Mouse (Mus musculus) liver, embryonic 16.5 days (tissue): Measurements from ENCODE around the gene Atxn7l3. TPM values are rescaled to one million over a fixed set of nuclear protein-coding genes. Genes with fewer than 3 reads are reported as not detected.

Experiments used
- ATAC-seq: fragments of 200-750 bp; cut with Nextera tagmentation; 2 replicates; pipeline ENCODE4 v1.8.0; 2017; ENCODE audit warnings: low read depth, mild to moderate bottlenecking, moderate number of reproducible peaks, moderate library complexity
- H3K27ac ChIP-seq: fragments of 300-500 bp; sonication (generic); 2 replicates; pipeline ENCODE4 v1.5.1; 2014; ENCODE audit warnings: mild to moderate bottlenecking, low read length
- H3K27me3 ChIP-seq: fragments of 300-500 bp; sonication (generic); 2 replicates; pipeline ENCODE4 v1.6.1; 2014; ENCODE audit warnings: low read depth, low read length, mixed read lengths; ENCODE audit not compliant: control insufficient read depth, insufficient read depth
- H3K36me3 ChIP-seq: fragments of 300-500 bp; sonication (generic); 2 replicates; pipeline ENCODE4 v1.6.1; 2014; ENCODE audit warnings: mild to moderate bottlenecking; ENCODE audit not compliant: control insufficient read depth, insufficient read depth
- H3K4me1 ChIP-seq: fragments of 300-500 bp; sonication (generic); 2 replicates; pipeline ENCODE4 v1.6.1; 2014; ENCODE audit warnings: low read depth, low read length, mixed read lengths; ENCODE audit not compliant: control insufficient read depth
- H3K4me2 ChIP-seq: fragments of 300-500 bp; sonication (generic); 2 replicates; pipeline ENCODE4 v1.6.1; 2014; ENCODE audit warnings: low read depth, low read length, mixed read lengths
- H3K4me3 ChIP-seq: fragments of 300-500 bp; sonication (generic); 2 replicates; pipeline ENCODE4 v1.5.1; 2014; ENCODE audit warnings: low read depth, mild to moderate bottlenecking, low read length
- H3K9ac ChIP-seq: fragments of 300-500 bp; sonication (generic); 2 replicates; pipeline ENCODE4 v1.6.1; 2014; ENCODE audit warnings: low read depth, low read length
- H3K9me3 ChIP-seq: fragments of 300-500 bp; sonication (generic); replicated peaks from 2 replicates; pipeline ENCODE4 v1.6.1; 2016; ENCODE audit warnings: low read length; ENCODE audit not compliant: control insufficient read depth
- WGBS: fragments of 180-500 bp; shearing (Covaris S2); extraction: QIAGEN DNeasy Blood & Tissue Kit; methylation state at CpG from one replicate; pipeline ENCODE4 v1.1.7; 2014; ENCODE audit not compliant: insufficient replicate concordance; 5-methylcytosine and 5-hydroxymethylcytosine counted together
- polyA plus RNA-seq: library from polyadenylated mRNA; unstranded; fragments of >200 nt; fragmentation: Nextera tagmentation; extraction: Ambion mirVana; gene quantifications from 2 replicates; pipeline ENCODE4 v1.2.1, GENCODE M21; 2015

Atxn7l3 gene
- polyA plus RNA-seq, 1 experiment from 2014 or later = 3.2 TPM

- peaks cover 15% of the 10 kb centered on the region for H3K27me3 ChIP-seq
- ATAC-seq = no peak
- H3K9me3 ChIP-seq = no peaks in the 10 kb centered on the region
- H3K4me1 ChIP-seq = peaks cover 13% of the 10 kb centered on the region
- no peak overlapping the region for H3K4me2 ChIP-seq
- no peak overlapping the region for H3K4me3 ChIP-seq
- 79% methylated on average over 6 of the region's 6 CpGs for WGBS
- H3K27ac ChIP-seq = no peak overlapping the region
- no peaks in the 10 kb centered on the region for H3K36me3 ChIP-seq
- H3K9ac ChIP-seq = no peak overlapping the region
These were observed 25.5 kb upstream of the Atxn7l3 start for GRCm38 (mm10) chr11:102321931-102322330.

GRCm38 (mm10) chr11:102320686-102321005 lies 24.2 kb upstream of the Atxn7l3 start:
- H3K9ac ChIP-seq = peak overlapping the region; percentile 100
- 33% methylated on average over 10 of the region's 10 CpGs for WGBS

DNA sequence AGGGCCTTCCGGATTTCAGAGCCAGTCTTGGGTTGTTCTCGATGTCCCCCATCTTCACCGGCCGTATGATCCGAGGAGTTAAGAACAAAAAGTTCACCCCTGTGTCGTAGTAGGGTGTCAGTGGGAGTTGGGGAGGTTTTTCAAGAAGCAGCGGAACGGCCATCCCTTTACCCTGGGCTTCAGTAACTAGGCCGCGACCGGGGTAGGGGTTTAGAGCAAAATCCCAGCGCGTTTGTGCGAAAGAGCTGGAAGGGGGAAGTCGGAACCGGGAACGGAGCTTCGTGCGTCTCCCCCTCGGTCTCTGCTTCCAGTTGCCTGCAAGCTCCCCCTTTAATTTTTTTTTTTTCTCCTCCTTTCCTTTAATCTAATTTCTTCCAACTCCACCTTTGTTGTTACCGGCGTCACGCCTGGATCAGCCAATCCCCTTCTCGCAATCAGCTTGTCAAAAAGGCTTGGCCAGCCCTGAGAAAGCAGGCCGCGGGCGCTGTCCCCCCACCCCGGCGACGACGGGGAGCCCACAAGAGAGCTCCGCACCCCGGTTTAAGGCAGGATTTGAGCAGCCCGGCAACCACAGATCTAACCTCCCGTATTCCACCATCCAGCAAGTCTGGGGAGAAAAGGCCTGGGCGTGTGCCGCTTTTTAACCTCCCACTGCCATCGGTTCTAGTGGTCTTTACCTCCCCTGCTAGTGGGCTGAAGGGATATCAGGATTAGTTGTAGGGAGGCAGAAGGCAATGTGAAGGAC lies 23.7 kb upstream of the Atxn7l3 start:
- Histone ChIP-seq H3K4me3 (peak overlapping the region; percentile 99), H3K9me3 (no peaks in the 10 kb centered on the region), H3K27me3 (peaks cover 15% of the 10 kb centered on the region), H3K4me1 (peaks cover 26% of the 10 kb centered on the region), H3K36me3 (peaks cover 2% of the 10 kb centered on the region), H3K9ac (peak overlapping the region; percentile 100), H3K27ac (peak overlapping the region; percentile 98), H3K4me2 (peak overlapping the region; percentile 100)
- WGBS = 1% methylated on average over 38 of the region's 38 CpGs
- ATAC-seq = peak; percentile 8; the same call in 1 of the 2 replicates

More at GRCm38 (mm10) chr11:102320686-102321005, 24.2 kb upstream of the Atxn7l3 start:
- Histone ChIP-seq H3K9me3 (no peaks in the 10 kb centered on the region), H3K4me2 (peak overlapping the region; percentile 100), H3K27me3 (peaks cover 15% of the 10 kb centered on the region), H3K36me3 (no peaks in the 10 kb centered on the region; the same call in 1 of the 2 replicates), H3K4me3 (peak overlapping the region; percentile 99), H3K4me1 (peaks cover 21% of the 10 kb centered on the region), H3K27ac (peak overlapping the region; percentile 98)
- no peak for ATAC-seq

DNA sequence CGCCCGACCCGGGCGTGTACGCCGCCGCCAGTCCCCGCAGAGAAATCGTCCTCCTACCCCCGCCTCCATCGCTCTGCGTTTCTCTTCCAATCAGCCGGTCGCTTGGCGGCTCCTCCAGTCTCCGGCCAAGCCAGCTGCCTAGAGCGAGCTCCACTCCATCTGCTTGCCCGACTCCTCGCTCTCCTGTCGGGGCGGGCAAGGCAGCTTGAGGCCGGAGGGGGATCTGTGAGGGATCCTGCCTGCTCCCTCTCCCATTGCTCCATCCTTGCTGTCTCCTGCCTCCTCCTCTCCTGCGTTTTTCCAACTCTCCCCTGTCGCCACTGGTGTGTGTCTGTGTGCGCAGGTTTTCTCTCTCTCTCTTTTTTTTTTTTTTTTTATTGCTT lies 23.0 kb upstream of the Atxn7l3 start, which contains the start of gene Ubtf:
TSS of gene Ubtf (minus strand) at position 333 of the 383 bp plus-strand sequence.
- Histone ChIP-seq H3K9me3 (no peaks in the 10 kb centered on the region), H3K9ac (peak within 1 kb of the TSS; percentile 100), H3K4me2 (peak within 1 kb of the TSS; percentile 100), H3K4me3 (peak within 1 kb of the TSS; percentile 99), H3K27ac (peak within 1 kb of the TSS; percentile 98), H3K4me1 (peaks cover 30% of the 10 kb centered on the region), H3K27me3 (peaks cover 13% of the 10 kb centered on the region), H3K36me3 (peaks cover 8% of the 10 kb centered on the region)
- under 1% methylated on average over 25 of the region's 25 CpGs for WGBS
- peak; percentile 30 for ATAC-seq

DNA sequence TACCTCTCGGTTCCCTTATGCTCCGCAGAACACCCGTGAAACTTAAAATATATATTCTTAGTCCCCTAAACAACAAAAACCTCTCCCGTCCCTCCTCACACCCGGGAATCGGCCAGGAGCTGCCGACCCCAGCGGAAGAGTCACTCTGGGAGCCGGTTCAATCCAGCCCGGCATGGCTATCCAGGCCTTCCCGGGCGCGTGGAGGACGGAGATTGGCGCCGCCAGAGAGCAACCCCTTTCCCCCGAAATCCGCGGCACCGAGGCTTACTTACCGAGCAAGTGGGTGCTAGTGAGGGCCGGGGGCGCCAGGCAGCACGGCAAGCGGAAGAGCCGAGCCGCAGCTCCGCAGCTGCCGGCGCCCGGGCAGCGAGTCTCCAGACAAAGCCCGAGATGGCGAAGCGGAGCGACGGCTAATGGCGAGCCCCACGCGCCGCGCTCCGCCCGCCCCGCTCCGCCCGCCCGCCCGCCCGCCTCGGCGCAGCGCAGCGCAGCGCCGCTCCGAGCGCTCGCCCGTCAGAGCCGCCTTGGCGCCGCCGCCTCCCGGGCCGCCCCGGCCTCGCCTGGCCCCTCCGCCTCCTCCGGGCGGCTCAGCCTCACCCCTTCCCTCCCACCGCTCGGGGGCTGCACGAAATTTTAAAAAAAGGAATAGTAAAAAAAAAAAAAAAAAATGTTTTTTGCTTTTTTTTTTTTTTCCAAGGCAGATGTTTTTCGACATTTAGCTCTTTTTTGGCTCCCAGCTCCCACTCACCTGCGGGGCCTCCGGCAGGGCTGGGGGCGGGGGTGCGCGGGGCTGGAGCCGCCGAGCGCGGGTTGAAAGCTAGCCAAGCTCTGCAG lies 22.4 kb upstream of the Atxn7l3 start:
- ATAC-seq = peak; percentile 46

GRCm38 (mm10) chr11:102317901-102318575 lies 21.6 kb upstream of the Atxn7l3 start:
- peak; percentile 42 for ATAC-seq
- peaks cover 30% of the 10 kb centered on the region for H3K4me1 ChIP-seq
- H3K9ac ChIP-seq = peak overlapping the region; percentile 100
- H3K27me3 ChIP-seq = peaks cover 8% of the 10 kb centered on the region
- peaks cover 22% of the 10 kb centered on the region for H3K36me3 ChIP-seq
- peak overlapping the region; percentile 98 for H3K27ac ChIP-seq
- peak overlapping the region; percentile 100 for H3K4me2 ChIP-seq
- H3K4me3 ChIP-seq = peak overlapping the region; percentile 99
- under 1% methylated on average over 41 of the region's 77 CpGs for WGBS
- H3K9me3 ChIP-seq = no peaks in the 10 kb centered on the region

More for the DNA sequence above, 22.4 kb upstream of the Atxn7l3 start:
- Histone ChIP-seq H3K36me3 (peaks cover 14% of the 10 kb centered on the region), H3K27ac (peak overlapping the region; percentile 98), H3K27me3 (peaks cover 11% of the 10 kb centered on the region), H3K9me3 (no peaks in the 10 kb centered on the region), H3K4me2 (peak overlapping the region; percentile 100), H3K4me3 (peak overlapping the region; percentile 99), H3K4me1 (peaks cover 30% of the 10 kb centered on the region), H3K9ac (peak overlapping the region; percentile 100)
- under 1% methylated on average over 72 of the region's 84 CpGs for WGBS

DNA sequence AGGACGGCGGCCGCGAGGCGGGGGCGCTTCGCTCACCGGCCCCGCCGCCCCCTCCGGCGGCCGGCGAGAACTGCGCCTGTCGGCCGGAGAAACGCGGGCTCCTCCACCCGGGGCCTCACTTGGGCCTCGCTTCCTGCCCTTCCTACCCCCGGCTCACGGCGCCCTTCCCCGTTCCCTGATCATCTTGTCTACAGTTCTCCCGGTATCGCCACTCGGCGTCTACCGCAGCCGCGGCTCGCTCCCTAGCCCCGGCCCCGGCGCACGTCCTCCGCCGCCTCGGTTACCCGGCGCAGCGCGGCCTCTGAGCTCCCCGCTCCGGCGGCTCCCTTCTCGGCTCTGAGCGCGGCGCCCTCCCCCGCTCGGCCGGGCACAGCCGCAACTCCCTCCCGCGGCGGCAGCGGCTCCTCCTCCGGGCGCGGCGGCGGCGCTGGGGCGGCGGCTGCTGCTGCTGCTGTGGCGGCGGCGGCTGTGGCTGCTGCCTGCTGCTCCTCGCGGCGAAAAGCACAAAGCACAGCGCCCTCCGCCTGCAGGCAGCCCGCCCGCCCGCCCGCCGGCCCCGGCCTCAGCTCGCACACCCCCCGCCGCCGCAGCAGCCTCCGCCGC lies 21.0 kb upstream of the Atxn7l3 start:
- Histone ChIP-seq H3K27ac (peak overlapping the region; percentile 98), H3K4me1 (peaks cover 30% of the 10 kb centered on the region), H3K9me3 (no peaks in the 10 kb centered on the region), H3K9ac (peak overlapping the region; percentile 100), H3K4me2 (peak overlapping the region; percentile 100), H3K36me3 (peaks cover 28% of the 10 kb centered on the region), H3K4me3 (peak overlapping the region; percentile 99), H3K27me3 (peaks cover 5% of the 10 kb centered on the region)
- ATAC-seq = peak; percentile 23
- under 1% methylated on average over 81 of the region's 87 CpGs for WGBS

- H3K36me3 ChIP-seq = peaks cover 35% of the 10 kb centered on the region
- peak overlapping the region; percentile 100 for H3K4me2 ChIP-seq
- H3K27ac ChIP-seq = peak overlapping the region; percentile 98
- H3K9ac ChIP-seq = peak overlapping the region; percentile 100
- peaks cover 3% of the 10 kb centered on the region for H3K27me3 ChIP-seq
- WGBS = under 1% methylated on average over 63 of the region's 80 CpGs
- peaks cover 30% of the 10 kb centered on the region for H3K4me1 ChIP-seq
- peak; percentile 77 for ATAC-seq
- peak overlapping the region; percentile 99 for H3K4me3 ChIP-seq
- H3K9me3 ChIP-seq = no peaks in the 10 kb centered on the region
These were observed 20.3 kb upstream of the Atxn7l3 start for GRCm38 (mm10) chr11:102316572-102317297.
